Mouse (Mus musculus) gastrocnemius, postnatal 14 days (tissue): ENCODE measurements around the gene C2cd4a. TPM values are rescaled to one million over a fixed set of nuclear protein-coding genes. Genes with fewer than 3 reads are reported as not detected.

Experiments used
- DNase-seq: peaks from one replicate; pipeline ENCODE4 v3.0.0; 2021; ENCODE audit warnings: mixed read lengths
- intact Hi-C: fragments of 180-260 bp; cut with DNase I; formaldehyde crosslinking; loops from one replicate; pipeline ENCODE4 v1.15.1; 2025; ENCODE audit warnings: low total_unique reads
- total RNA-seq, 2 experiments: library from RNA; stranded (reverse); gene quantifications; 2 replicates each; pipeline ENCODE4 v1.2.3; 2021

C2cd4a gene
- total RNA-seq, 2 experiments from 2014 or later, result 0.22 to 0.43 TPM

DNA sequence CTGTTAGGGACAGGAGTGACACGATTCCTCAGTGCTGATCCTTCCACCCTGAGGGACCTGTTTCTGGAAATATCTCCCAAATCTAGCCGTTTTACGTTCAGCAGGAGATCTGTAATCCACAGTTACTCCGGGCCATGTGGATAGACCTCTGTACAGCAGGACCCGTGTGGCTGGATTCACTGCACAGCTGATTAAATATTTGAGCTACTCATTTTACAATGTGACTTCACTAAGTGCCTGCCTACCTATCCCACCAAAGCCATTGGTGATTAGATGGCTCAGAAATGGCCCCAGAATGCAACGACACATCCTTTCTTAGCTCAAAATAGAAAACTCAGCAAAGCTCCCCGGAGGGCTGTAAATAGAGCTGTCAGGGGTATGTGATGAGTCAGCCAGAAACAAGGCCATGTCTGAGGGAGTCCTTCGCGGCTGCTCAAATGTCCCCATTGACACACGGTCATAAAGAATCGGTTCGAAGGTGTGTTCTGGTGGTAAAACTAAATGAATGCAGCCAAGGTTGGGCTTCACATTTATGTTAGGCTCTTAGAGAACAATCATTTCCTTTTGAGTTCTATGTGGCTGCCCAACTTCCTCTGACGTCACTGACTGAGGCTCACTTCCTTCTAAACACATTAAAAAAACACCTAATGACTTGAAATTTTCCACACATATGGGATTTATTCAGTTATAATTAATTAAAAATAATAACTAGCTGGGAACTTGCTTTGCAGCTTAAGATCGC, 32.9 kb downstream of the C2cd4a start:
- intact Hi-C loops, result no loop called here
- DNase-seq, result no peak

GRCm38 (mm10) chr9:67795205-67795675, 36.9 kb downstream of the C2cd4a start:
- no peak for DNase-seq
- intact Hi-C loops, result no loop called here

- DNase-seq, result no peak
- intact Hi-C loops, result no loop called here
Measured at GRCm38 (mm10) chr9:67794668-67795067, 37.5 kb downstream of the C2cd4a start.

- intact Hi-C loops, result no loop called here
- no peak for DNase-seq
Measured at GRCm38 (mm10) chr9:67794216-67794615, 37.9 kb downstream of the C2cd4a start.

GRCm38 (mm10) chr9:67793501-67793900, 38.6 kb downstream of the C2cd4a start:
- DNase-seq, result no peak
- intact Hi-C loops, result no loop called here

- DNase-seq, result no peak
- intact Hi-C loops, result no loop called here
Measured at GRCm38 (mm10) chr9:67792405-67792804, 39.7 kb downstream of the C2cd4a start.

DNA sequence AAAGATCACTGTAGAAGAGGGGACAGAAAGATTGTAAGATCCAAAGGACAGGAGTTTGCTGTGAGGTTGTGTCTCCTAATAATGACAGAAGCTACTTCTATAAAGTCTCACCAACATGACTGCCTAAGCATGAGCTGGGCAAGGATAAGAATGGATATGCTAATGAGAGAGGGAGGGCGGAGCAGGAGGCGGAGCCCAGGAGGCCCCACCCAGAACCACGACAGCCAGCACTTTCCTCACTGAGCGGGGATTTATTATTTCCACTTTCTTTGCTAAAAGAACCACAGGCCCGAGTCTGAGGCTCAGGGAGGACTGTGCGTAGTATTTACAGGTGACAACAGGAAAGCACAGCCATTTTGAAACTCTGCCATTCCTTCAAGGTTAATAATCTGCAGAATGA, 44.5 kb downstream of the C2cd4a start:
- DNase-seq, result no peak
- intact Hi-C loops, result no loop called here

DNA sequence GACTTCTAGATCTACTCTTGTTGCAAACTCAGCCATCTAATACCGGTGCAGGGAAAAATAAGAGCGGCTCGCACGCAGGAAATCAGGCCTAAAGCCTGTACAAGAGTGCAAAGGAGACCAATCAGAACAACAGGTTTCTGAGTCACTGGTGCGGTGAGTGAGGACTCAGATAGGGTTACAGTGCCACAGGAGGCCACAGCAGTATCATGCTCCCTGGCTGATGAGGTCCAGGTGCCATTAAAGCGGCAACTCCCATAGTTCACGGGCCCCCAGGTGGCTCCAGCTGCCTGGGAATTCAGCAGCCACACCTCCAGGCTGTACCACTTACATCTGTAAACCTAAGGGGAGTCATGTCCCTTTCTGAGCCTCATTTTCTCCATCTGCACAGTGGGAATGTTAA, 45.8 kb downstream of the C2cd4a start:
- DNase-seq, result no peak
- intact Hi-C loops, result no loop called here

GRCm38 (mm10) chr9:67783925-67784324, 48.2 kb downstream of the C2cd4a start:
- intact Hi-C loops, result no loop called here
- no peak for DNase-seq

- DNase-seq, result no peak
- intact Hi-C loops, result no loop called here
Measured at GRCm38 (mm10) chr9:67783464-67783863, 48.7 kb downstream of the C2cd4a start.

- intact Hi-C loops, result no loop called here
- no peak for DNase-seq
Measured at GRCm38 (mm10) chr9:67782786-67783185, 49.3 kb downstream of the C2cd4a start.

Other genes with a start within 250 kb of the C2cd4a start
- under 1 TPM in 1 of 2 experiments, not detected in 1; 0.27 TPM for gene C2cd4b, start 72.9 kb downstream of the C2cd4a start, total RNA-seq
- gene Vps13c, start 8.1 kb upstream of the C2cd4a start, total RNA-seq, result 10 to 100 TPM; 21.0 to 22.8 TPM